Mouse (Mus musculus) intestine, postnatal 0 days (tissue): ENCODE measurements around the gene Rabl6. TPM values are rescaled to one million over a fixed set of nuclear protein-coding genes. Genes with fewer than 3 reads are reported as not detected.
A peak's percentile ranks its signal among the peaks of the same experiment; 100 is the strongest.

Experiments used
- ATAC-seq: fragments of 200-750 bp; cut with Nextera tagmentation; 2 replicates; pipeline ENCODE4 v1.8.0; 2017; ENCODE audit warnings: mild to moderate bottlenecking, moderate TSS enrichment, moderate library complexity
- H3K27ac ChIP-seq: fragments of 300-500 bp; sonication (generic); 2 replicates; pipeline ENCODE4 v1.5.1; 2014; ENCODE audit warnings: mild to moderate bottlenecking, low read depth, low read length, moderate library complexity
- H3K27me3 ChIP-seq: fragments of 300-500 bp; sonication (generic); replicated peaks from 2 replicates; pipeline ENCODE4 v1.6.1; 2014; ENCODE audit warnings: low read length, mixed read lengths; ENCODE audit not compliant: control insufficient read depth, insufficient read depth
- H3K36me3 ChIP-seq: fragments of 300-500 bp; sonication (generic); 2 replicates; pipeline ENCODE4 v1.6.1; 2014; ENCODE audit warnings: mild to moderate bottlenecking, moderate library complexity; ENCODE audit not compliant: control insufficient read depth, insufficient read depth
- H3K4me1 ChIP-seq: fragments of 300-500 bp; sonication (generic); replicated peaks from 2 replicates; pipeline ENCODE4 v1.6.1; 2014; ENCODE audit warnings: antibody characterized with exemption, low read length, mixed read lengths; ENCODE audit not compliant: control insufficient read depth, insufficient read depth
- H3K4me2 ChIP-seq: fragments of 300-500 bp; sonication (generic); replicated peaks from 2 replicates; pipeline ENCODE4 v1.6.1; 2014; ENCODE audit warnings: low read depth, mild to moderate bottlenecking, moderate library complexity
- H3K4me3 ChIP-seq: fragments of 300-500 bp; sonication (generic); 2 replicates; pipeline ENCODE4 v1.5.1; 2014; ENCODE audit warnings: low read depth, low read length
- H3K9ac ChIP-seq: fragments of 300-500 bp; sonication (generic); 2 replicates; pipeline ENCODE4 v1.6.1; 2014; ENCODE audit warnings: mild to moderate bottlenecking, low read depth, low read length
- H3K9me3 ChIP-seq: fragments of 300-500 bp; sonication (generic); 2 replicates; pipeline ENCODE4 v1.6.1; 2016; ENCODE audit warnings: mixed run types; ENCODE audit not compliant: control insufficient read depth
- CTCF ChIP-seq: sonication (generic); IDR thresholded peaks from 2 replicates; pipeline ENCODE4 v1.5.1; 2016; ENCODE audit warnings: low read depth, mild to moderate bottlenecking, control low read depth, antibody characterized with exemption, moderate library complexity
- WGBS: fragments of 180-500 bp; shearing (Covaris S2); extraction: QIAGEN DNeasy Blood & Tissue Kit; methylation state at CpG from one replicate; pipeline ENCODE4 v1.1.7; 2014; 5-methylcytosine and 5-hydroxymethylcytosine counted together
- polyA plus RNA-seq: library from polyadenylated mRNA; unstranded; fragments of >200 nt; fragmentation: Nextera tagmentation; extraction: Ambion mirVana; gene quantifications from 2 replicates; pipeline ENCODE4 v1.2.1, GENCODE M21; 2015

Rabl6 gene
- polyA plus RNA-seq, 1 experiment from 2014 or later, result 26.8 TPM

DNA sequence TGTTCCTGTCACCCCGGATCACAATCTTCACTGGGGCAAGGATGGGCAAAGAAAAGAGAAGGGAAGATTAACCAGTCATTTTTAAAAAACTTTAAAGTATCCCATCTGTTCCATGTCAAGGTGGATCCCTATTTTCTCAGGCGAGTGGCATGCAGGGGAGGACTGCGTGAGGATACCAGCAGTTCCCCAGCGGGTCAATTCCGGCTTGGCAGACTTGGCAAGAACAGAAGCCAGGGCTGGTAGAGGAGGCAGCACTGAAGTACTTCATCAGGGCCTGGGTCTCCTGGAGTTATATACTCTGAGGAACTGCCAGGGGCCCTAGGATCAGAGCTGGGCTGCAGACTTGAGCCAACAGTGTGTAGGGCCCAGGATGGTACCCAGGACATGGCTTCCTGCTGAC, 5.8 kb downstream of the Rabl6 start:
- Histone ChIP-seq H3K4me2 (no peak overlapping the region), H3K9me3 (no peaks in the 10 kb centered on the region), H3K4me3 (no peak overlapping the region), H3K27ac (no peak overlapping the region), H3K36me3 (peaks cover 54% of the 10 kb centered on the region), H3K4me1 (0 out of 2 replicates have a peak, but pooled peaks cover 5% of the 10 kb centered on the region), H3K27me3 (no peaks in the 10 kb centered on the region), H3K9ac (no peak overlapping the region)
- 92% methylated on average over 5 of the region's 5 CpGs for WGBS
- ATAC-seq, result no peak
- TF ChIP-seq CTCF, result no peak

DNA sequence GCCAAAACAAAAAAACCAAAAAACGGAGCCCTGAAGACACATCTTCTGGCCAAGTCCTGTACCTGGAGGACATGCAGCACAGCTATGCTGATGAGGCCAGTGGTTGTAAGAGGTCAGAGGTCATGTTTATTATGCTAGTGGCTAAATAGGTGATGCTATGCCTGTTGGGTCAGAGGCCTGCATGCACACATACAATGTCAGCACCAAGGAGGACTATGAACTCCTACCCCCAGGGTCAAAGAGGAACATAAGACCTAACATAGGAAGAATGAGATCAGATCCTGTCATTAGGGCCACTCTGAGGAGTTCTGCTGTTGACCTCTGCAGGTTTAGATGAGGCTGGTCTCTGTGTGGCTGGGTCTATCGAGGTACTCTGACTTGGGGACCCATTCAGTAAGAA, 8.3 kb downstream of the Rabl6 start:
- H3K27ac ChIP-seq, result no peak overlapping the region
- ATAC-seq, result 0 out of 2 replicates have a peak, but pooled peaks have one; percentile 22
- H3K4me3 ChIP-seq, result no peak overlapping the region
- H3K36me3 ChIP-seq, result peaks cover 77% of the 10 kb centered on the region
- no peaks in the 10 kb centered on the region for H3K27me3 ChIP-seq
- H3K9me3 ChIP-seq, result no peaks in the 10 kb centered on the region
- TF ChIP-seq CTCF, result no peak
- H3K4me2 ChIP-seq, result no peak overlapping the region
- H3K9ac ChIP-seq, result no peak overlapping the region
- 90% methylated on average over 2 of the region's 2 CpGs for WGBS
- no peaks in the 10 kb centered on the region for H3K4me1 ChIP-seq

DNA sequence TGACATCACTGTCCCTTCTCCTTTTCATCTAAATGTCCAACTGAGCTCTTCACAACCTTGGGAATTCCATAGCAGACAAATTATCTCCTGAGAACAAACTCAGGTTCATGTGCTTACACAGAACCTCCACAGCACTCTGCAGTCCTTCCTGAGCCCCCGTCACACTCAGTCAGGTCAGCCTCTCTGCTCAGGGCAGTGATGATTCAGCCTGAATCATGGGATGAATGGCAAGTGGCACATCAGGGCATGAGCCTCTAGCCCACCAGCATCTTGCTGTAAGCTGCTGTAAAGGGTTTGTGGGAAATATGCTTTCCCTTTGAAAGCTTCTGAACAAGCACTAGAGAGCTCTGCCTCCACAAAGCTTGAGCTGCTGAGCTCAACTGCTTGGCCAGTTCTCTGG, 9.6 kb downstream of the Rabl6 start:
- Histone ChIP-seq H3K27ac (no peak overlapping the region), H3K4me2 (no peak overlapping the region), H3K4me3 (no peak overlapping the region), H3K9ac (no peak overlapping the region), H3K9me3 (no peaks in the 10 kb centered on the region), H3K36me3 (peaks cover 84% of the 10 kb centered on the region), H3K4me1 (no peaks in the 10 kb centered on the region), H3K27me3 (no peaks in the 10 kb centered on the region)
- no peak for ATAC-seq
- no peak for TF ChIP-seq CTCF
- WGBS, result 97% methylated on average over 1 of the region's 1 CpGs

DNA sequence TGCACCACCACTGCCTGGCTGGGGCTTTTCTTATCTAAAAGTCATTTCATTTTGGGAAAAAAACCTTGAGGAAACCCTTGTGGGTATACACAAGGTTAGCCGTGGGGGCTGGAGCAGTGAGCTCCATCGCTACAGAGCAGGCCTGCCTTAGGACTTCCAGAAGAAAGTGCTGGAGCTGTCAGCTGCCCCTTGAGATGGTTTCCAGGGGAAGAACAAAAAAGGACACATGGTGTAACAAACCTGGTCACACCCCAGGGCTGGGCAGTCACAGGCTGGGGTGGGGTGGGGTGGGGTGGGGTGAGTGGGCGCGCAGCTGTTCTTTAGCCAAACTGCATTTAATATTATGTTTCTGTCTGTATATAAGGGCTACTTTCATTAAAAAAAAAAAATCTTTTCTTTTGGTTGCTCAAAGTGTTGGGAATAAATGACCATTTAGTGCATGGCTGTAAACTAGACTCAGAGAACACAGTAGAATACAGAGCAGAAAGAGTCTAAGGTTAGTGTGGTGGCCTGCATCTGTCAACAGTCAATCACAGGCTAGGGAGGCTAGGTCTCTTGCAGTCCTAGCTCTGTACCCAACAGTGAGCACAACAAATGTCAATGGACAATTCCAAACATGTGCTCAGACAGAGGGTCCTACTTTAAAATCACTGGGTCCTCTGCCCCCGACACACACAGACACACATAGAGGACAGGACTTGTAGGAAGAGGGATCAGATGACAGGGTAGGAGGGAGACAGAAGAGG, 11.4 kb downstream of the Rabl6 start:
- ATAC-seq, result no peak

DNA sequence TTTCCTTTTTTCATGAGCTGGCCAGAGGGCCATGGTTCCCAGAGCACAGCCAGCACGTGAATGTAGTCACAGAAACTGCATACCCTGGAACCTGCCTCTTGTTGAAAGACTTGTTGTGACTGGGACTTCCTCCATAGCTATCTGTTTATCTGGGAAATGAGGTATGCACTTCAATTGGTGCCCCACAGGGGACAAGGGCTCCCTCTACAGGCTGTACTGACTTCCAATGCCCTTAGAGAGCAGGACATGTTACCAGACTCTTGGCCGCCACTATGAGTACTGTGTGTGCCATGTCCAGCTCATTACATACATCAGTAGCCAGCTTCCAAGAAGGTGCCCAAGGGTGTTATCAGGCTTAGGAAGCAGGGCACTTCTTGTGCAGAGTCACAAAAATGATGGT, 16.5 kb downstream of the Rabl6 start:
- WGBS, result 62% methylated on average over 2 of the region's 2 CpGs
- ATAC-seq, result peak; percentile 54; the same call in 1 of the 2 replicates
- no peak overlapping the region for H3K4me3 ChIP-seq
- H3K9me3 ChIP-seq, result no peaks in the 10 kb centered on the region
- H3K4me1 ChIP-seq, result no peaks in the 10 kb centered on the region
- H3K27me3 ChIP-seq, result no peaks in the 10 kb centered on the region
- H3K27ac ChIP-seq, result no peak overlapping the region
- no peak overlapping the region for H3K9ac ChIP-seq
- H3K36me3 ChIP-seq, result peaks cover 69% of the 10 kb centered on the region
- no peak overlapping the region for H3K4me2 ChIP-seq
- peak; percentile 83 for TF ChIP-seq CTCF

More for the DNA sequence above, 11.4 kb downstream of the Rabl6 start:
- Histone ChIP-seq H3K4me1 (no peaks in the 10 kb centered on the region), H3K9ac (no peak overlapping the region), H3K27ac (no peak overlapping the region), H3K4me2 (no peak overlapping the region), H3K36me3 (peaks cover 83% of the 10 kb centered on the region), H3K9me3 (no peaks in the 10 kb centered on the region), H3K27me3 (no peaks in the 10 kb centered on the region), H3K4me3 (no peak overlapping the region)
- TF ChIP-seq CTCF, result no peak
- WGBS, result 88% methylated on average over 5 of the region's 5 CpGs

DNA sequence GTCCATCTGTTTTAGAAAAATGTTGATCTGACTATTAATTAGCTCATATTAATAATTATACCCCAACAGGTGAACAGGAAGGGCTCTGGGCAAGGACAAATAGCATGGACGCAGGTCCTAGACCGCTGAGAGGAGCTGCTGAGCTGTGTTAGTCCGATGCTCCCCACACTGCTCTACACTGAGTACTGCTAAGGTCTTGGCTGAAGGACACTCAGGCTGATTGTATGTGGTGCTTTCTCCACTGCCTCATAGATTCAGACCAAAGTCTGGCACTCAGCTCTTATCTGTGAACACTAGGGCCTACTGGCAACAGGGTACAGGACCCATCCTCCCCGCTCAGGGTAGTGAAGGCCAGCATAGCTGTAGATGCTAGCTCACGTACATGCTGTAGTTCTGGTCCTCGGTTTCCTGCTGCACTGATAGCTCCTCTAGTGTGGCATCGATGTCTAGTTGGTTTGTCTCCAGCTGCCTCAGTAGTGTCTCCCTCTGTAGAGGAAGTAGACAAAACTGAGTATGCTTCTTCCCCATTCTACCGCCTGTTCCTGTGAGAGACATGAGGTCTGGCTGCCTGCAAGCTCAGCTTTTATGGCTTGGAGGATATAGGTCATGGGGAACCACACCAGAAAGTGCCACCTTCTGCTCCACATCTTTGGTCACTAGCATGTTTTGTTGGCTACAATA, 20.0 kb downstream of the Rabl6 start:
- no peak for TF ChIP-seq CTCF
- Histone ChIP-seq H3K27me3 (no peaks in the 10 kb centered on the region), H3K4me1 (no peaks in the 10 kb centered on the region), H3K36me3 (peaks cover 65% of the 10 kb centered on the region), H3K27ac (no peak overlapping the region), H3K9me3 (no peaks in the 10 kb centered on the region), H3K4me2 (no peak overlapping the region), H3K9ac (no peak overlapping the region), H3K4me3 (no peak overlapping the region)
- no peak for ATAC-seq
- 92% methylated on average over 8 of the region's 8 CpGs for WGBS
